Mouse (Mus musculus) bone marrow macrophage, adult 2 months (primary cell): Measurements from ENCODE around the gene Pard3. TPM values are rescaled to one million over a fixed set of nuclear protein-coding genes. Genes with fewer than 3 reads are reported as not detected.

Source experiments
- H3K27ac ChIP-seq: 2 replicates; pipeline ENCODE4 v1.5.1; 2012; ENCODE audit warnings: low read depth, low read length; ENCODE audit not compliant: insufficient read depth
- H3K4me1 ChIP-seq: 2 replicates; pipeline ENCODE4 v1.6.1; 2012; ENCODE audit warnings: low read length; ENCODE audit not compliant: control insufficient read depth, insufficient read depth
- H3K4me3 ChIP-seq: 2 replicates; pipeline ENCODE4 v1.5.1; 2012; ENCODE audit warnings: mild to moderate bottlenecking, low read length, moderate library complexity; ENCODE audit not compliant: insufficient read depth
- CTCF ChIP-seq: IDR thresholded peaks from 2 replicates; pipeline ENCODE4 v1.5.1; 2012; ENCODE audit warnings: low read depth, mild to moderate bottlenecking, low read length, moderate library complexity
- POLR2A ChIP-seq: IDR thresholded peaks from 2 replicates; pipeline ENCODE4 v1.6.1; 2012; ENCODE audit warnings: mild to moderate bottlenecking, low read depth, low read length, borderline replicate concordance
- polyA plus RNA-seq: library from polyadenylated mRNA; stranded (reverse); fragments of >200 nt; gene quantifications from 2 replicates; pipeline ENCODE4 v1.2.4, GENCODE M21; 2012; ENCODE audit not compliant: missing spikeins, insufficient read depth, insufficient read length

Gene Pard3
- polyA plus RNA-seq, 1 experiment = 0.11 TPM

GRCm38 (mm10) chr8:127505286-127505685 lies 441.6 kb downstream of the Pard3 start:
- TF ChIP-seq POLR2A = no peak
- no peak for TF ChIP-seq CTCF
- Histone ChIP-seq H3K4me1 (no peaks in the 10 kb centered on the region), H3K27ac (no peak overlapping the region), H3K4me3 (no peak overlapping the region)

DNA sequence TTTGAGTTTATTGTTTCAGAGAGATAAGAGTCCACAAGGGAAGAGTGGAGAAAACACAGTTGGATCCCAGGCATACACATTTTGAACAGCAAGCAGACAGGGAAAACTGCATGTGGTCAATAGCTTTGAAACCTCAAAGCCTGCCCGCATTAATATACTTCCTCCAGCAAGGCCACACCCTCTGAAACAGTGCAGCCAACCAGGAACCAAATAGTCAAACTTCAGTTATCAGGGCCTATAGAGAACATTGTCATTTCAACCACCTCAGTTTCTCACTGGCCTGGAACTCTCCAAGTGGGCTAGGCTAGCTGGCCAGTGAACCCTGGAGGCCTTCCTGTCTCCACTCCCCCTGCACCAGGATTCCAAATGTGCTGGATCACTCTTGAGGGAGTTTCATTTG lies 442.6 kb downstream of the Pard3 start:
- Histone ChIP-seq H3K27ac (no peak overlapping the region), H3K4me3 (no peak overlapping the region), H3K4me1 (no peaks in the 10 kb centered on the region)
- TF ChIP-seq CTCF (no peak), POLR2A (no peak)

GRCm38 (mm10) chr8:127511341-127511740 lies 447.6 kb downstream of the Pard3 start:
- Histone ChIP-seq H3K4me3 (no peak overlapping the region), H3K27ac (no peak overlapping the region), H3K4me1 (no peaks in the 10 kb centered on the region)
- TF ChIP-seq CTCF = no peak
- no peak for TF ChIP-seq POLR2A

DNA sequence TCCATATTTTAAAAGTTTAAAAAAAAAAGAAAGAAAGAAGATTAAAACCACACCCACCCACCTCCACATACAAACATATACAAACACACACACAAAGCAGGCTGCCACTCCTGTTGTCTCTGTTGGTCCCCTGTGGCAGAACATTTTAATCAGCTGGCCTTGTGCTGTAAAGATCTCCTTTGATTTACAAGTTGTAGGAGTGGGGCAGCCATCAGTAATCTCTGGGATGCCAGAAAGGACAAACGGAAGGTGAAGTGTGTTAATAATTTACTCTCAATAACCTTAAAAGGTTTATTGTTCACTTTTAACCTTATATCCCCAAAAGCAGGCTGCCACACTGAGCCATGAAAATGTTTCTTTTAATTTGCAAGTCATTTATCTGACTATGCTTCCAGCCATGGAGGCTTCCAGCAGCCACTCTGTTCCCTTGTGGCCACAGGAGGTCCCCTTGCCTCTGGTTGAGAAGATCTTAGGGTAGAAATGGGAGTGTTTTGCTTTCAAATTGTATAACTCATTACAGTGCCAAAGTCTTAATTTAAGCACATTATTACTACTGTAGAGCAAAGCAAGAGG lies 448.4 kb downstream of the Pard3 start:
- no peak for TF ChIP-seq POLR2A
- TF ChIP-seq CTCF = no peak
- no peak overlapping the region for H3K27ac ChIP-seq
- no peaks in the 10 kb centered on the region for H3K4me1 ChIP-seq
- no peak overlapping the region for H3K4me3 ChIP-seq

GRCm38 (mm10) chr8:127512580-127512979 lies 448.9 kb downstream of the Pard3 start:
- no peaks in the 10 kb centered on the region for H3K4me1 ChIP-seq
- no peak overlapping the region for H3K4me3 ChIP-seq
- no peak for TF ChIP-seq POLR2A
- TF ChIP-seq CTCF = no peak

GRCm38 (mm10) chr8:127514810-127515735 lies 451.4 kb downstream of the Pard3 start:
- Histone ChIP-seq H3K4me1 (no peaks in the 10 kb centered on the region), H3K27ac (no peak overlapping the region), H3K4me3 (no peak overlapping the region)
- TF ChIP-seq CTCF (no peak), POLR2A (no peak)

More at GRCm38 (mm10) chr8:127512580-127512979, 448.9 kb downstream of the Pard3 start:
- no peak overlapping the region for H3K27ac ChIP-seq

- Histone ChIP-seq H3K4me3 (no peak overlapping the region), H3K4me1 (no peaks in the 10 kb centered on the region), H3K27ac (no peak overlapping the region)
- TF ChIP-seq POLR2A (no peak), CTCF (no peak)
These were observed 452.4 kb downstream of the Pard3 start for GRCm38 (mm10) chr8:127516043-127516442.

- no peak overlapping the region for H3K27ac ChIP-seq
These were observed 462.0 kb downstream of the Pard3 start for GRCm38 (mm10) chr8:127525673-127526072.

DNA sequence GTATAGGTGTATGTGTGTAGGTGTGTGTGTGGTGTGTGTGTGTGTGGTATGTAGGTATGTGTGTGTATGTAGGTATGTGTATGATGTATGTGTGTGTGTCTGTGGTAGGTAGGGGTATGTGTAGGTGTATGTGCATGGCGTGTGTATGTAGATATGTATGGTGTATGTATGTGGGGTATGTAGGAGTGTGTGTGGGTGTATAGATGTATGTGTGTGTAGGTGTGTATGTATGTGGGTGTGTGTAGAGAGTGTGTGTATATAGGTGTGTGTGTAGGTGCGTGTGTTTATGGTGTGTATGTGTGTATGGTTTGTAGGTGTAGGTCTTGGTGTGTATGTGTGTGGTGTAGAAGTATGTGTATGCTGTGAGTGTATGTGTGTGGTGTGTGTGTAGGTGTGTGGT lies 464.6 kb downstream of the Pard3 start:
- Histone ChIP-seq H3K27ac (no peak overlapping the region), H3K4me1 (no peaks in the 10 kb centered on the region), H3K4me3 (no peak overlapping the region)
- TF ChIP-seq POLR2A (no peak), CTCF (no peak)

More at GRCm38 (mm10) chr8:127525673-127526072, 462.0 kb downstream of the Pard3 start:
- no peak for TF ChIP-seq CTCF
- TF ChIP-seq POLR2A = no peak
- H3K4me1 ChIP-seq = no peaks in the 10 kb centered on the region
- H3K4me3 ChIP-seq = no peak overlapping the region

GRCm38 (mm10) chr8:127529746-127530145 lies 466.1 kb downstream of the Pard3 start:
- Histone ChIP-seq H3K4me3 (no peak overlapping the region), H3K4me1 (no peaks in the 10 kb centered on the region), H3K27ac (no peak overlapping the region)
- no peak for TF ChIP-seq CTCF
- no peak for TF ChIP-seq POLR2A
